Mouse (Mus musculus) kidney, embryonic 15.5 days (tissue): ENCODE results near the gene Soat1. TPM values are rescaled to one million over a fixed set of nuclear protein-coding genes. Genes with fewer than 3 reads are reported as not detected.
"Not testable (repeated sequence)": the region's sequence is repeated elsewhere in the genome, so short reads cannot be mapped to it uniquely, and the experiment has no call there.

Source experiments
- ATAC-seq: fragments of 200-750 bp; cut with Nextera tagmentation; replicated peaks from 2 replicates; pipeline ENCODE4 v1.8.0; 2017; ENCODE audit warnings: moderate TSS enrichment; ENCODE audit not compliant: low FRiP score
- H3K27ac ChIP-seq: fragments of 300-500 bp; sonication (generic); 2 replicates; pipeline ENCODE4 v1.5.1; 2015; ENCODE audit warnings: mild to moderate bottlenecking, inconsistent platforms
- H3K27me3 ChIP-seq: fragments of 300-500 bp; sonication (generic); 2 replicates; pipeline ENCODE4 v1.6.1; 2015; ENCODE audit warnings: inconsistent platforms
- H3K36me3 ChIP-seq: fragments of 300-500 bp; sonication (generic); 2 replicates; pipeline ENCODE4 v1.6.1; 2015; ENCODE audit warnings: inconsistent platforms
- H3K4me1 ChIP-seq: fragments of 300-500 bp; sonication (generic); 2 replicates; pipeline ENCODE4 v1.6.1; 2015; ENCODE audit warnings: inconsistent platforms
- H3K4me2 ChIP-seq: fragments of 300-500 bp; sonication (generic); 2 replicates; pipeline ENCODE4 v1.6.1; 2015; ENCODE audit warnings: moderate library complexity, mild to moderate bottlenecking, inconsistent platforms
- H3K4me3 ChIP-seq: fragments of 300-500 bp; sonication (generic); replicated peaks from 2 replicates; pipeline ENCODE4 v1.5.1; 2015; ENCODE audit warnings: mild to moderate bottlenecking, inconsistent platforms
- H3K9ac ChIP-seq: fragments of 300-500 bp; sonication (generic); 2 replicates; pipeline ENCODE4 v1.6.1; 2015; ENCODE audit warnings: mild to moderate bottlenecking, inconsistent platforms
- H3K9me3 ChIP-seq: fragments of 300-500 bp; sonication (generic); replicated peaks from 2 replicates; pipeline ENCODE4 v1.6.1; 2016; ENCODE audit warnings: inconsistent platforms
- WGBS: fragments of 180-500 bp; shearing (Covaris S2); methylation state at CpG from one replicate; pipeline ENCODE4 v1.1.7; 2015; ENCODE audit warnings: mixed read lengths; 5-methylcytosine and 5-hydroxymethylcytosine counted together
- polyA plus RNA-seq: library from polyadenylated mRNA; unstranded; fragments of >200 nt; fragmentation: Nextera tagmentation; extraction: Ambion mirVana; gene quantifications from 2 replicates; pipeline ENCODE4 v1.2.1, GENCODE M21; 2015

Gene Soat1
- polyA plus RNA-seq, 1 experiment from 2014 or later: 40.2 TPM

GRCm38 (mm10) chr1:156420671-156421297, 53.3 kb downstream of the Soat1 start, which contains the start of gene Axdnd1:
TSS of gene Axdnd1 (minus strand) at chr1:156421159.
- Histone ChIP-seq H3K4me3 (peak within 1 kb of the TSS; percentile 69), H3K9ac (peak within 1 kb of the TSS; percentile 49)

DNA sequence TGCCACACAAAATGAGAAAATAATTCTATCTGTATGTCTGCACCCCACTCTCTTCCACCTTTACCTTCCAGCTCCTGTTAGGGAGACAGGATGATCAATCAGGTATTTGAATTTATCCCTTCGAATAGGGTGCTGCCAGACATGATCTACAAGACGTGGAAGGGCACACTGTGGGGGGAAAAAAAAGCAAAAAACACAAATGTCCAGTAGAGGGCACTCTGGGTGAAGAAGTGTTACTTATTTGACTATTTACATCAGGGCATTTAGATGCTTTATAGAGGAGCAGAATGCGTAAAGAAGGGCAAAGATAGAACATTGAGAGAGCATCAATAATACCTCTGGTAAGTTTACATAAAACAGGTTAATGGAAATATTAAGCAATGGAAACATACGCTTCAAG, 56.0 kb downstream of the Soat1 start:
- no peaks in the 10 kb centered on the region for H3K27me3 ChIP-seq
- no peak overlapping the region for H3K4me3 ChIP-seq
- H3K4me1 ChIP-seq: peaks cover 3% of the 10 kb centered on the region; the same call in 1 of the 2 replicates
- no peak overlapping the region for H3K27ac ChIP-seq
- H3K36me3 ChIP-seq: no peaks in the 10 kb centered on the region
- H3K9ac ChIP-seq: no peak overlapping the region
- ATAC-seq: no peak
- WGBS: 66% methylated on average over 4 of the region's 4 CpGs
- no peak overlapping the region for H3K4me2 ChIP-seq
- no peaks in the 10 kb centered on the region for H3K9me3 ChIP-seq

More at GRCm38 (mm10) chr1:156420671-156421297, 53.3 kb downstream of the Soat1 start, which contains the start of gene Axdnd1:
- Histone ChIP-seq H3K27ac (peak within 1 kb of the TSS; percentile 76), H3K4me1 (peaks cover 3% of the 10 kb centered on the region; the same call in 1 of the 2 replicates), H3K27me3 (no peaks in the 10 kb centered on the region), H3K36me3 (0 out of 2 replicates have a peak, but pooled peaks cover 4% of the 10 kb centered on the region), H3K4me2 (peak within 1 kb of the TSS; percentile 77), H3K9me3 (no peaks in the 10 kb centered on the region)
- WGBS: under 1% methylated on average over 44 of the region's 44 CpGs
- peak; percentile 95 for ATAC-seq

DNA sequence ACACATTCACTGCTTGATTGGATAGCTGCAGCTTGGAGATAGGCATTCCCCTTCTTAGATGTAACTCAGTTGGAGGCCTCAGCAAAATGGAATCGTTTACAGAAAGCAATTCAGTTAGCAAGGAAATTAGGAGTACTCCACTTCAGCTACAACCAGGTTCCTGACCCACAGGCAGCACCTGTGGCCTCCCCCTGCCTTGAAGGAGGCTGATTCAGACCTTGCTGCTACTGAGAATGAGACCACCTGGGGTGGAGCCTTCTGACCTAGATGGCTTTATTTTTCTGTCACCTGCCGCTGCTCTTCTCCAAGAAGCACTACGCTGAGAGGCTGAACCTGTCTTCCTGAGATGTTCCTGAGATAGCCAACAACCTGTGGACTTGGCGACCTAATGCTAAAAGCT, 65.6 kb downstream of the Soat1 start:
- Histone ChIP-seq H3K4me1 (peaks cover 3% of the 10 kb centered on the region; the same call in 1 of the 2 replicates), H3K27me3 (no peaks in the 10 kb centered on the region), H3K4me3 (no peak overlapping the region), H3K36me3 (no peaks in the 10 kb centered on the region), H3K9ac (no peak overlapping the region), H3K9me3 (no peaks in the 10 kb centered on the region), H3K4me2 (no peak overlapping the region), H3K27ac (0 out of 2 replicates have a peak overlapping the region, but pooled peaks have one; percentile 18)
- 65% methylated on average over 4 of the region's 4 CpGs for WGBS
- ATAC-seq: no peak

DNA sequence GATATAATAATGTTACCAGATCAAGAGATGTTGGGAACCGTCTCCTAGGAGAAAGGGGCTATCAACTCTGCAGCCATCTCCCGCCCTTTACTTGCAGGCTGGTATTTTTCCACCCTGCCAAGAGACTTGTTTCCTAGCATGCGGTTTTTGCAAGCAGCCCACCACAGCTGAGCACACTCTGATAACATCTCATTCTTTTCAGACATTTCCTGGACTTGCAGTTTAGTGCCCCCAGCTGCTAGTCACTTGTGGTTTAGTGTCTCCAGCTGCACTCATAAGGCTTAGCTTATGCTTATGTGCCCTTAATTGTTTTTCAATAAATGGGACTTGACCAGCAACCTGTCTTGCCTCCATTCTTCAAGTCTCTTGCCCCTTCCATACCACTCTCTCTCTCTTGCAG, 66.1 kb downstream of the Soat1 start:
- H3K9ac ChIP-seq: no peak overlapping the region
- H3K36me3 ChIP-seq: no peaks in the 10 kb centered on the region
- 56% methylated on average over 3 of the region's 3 CpGs for WGBS
- H3K27ac ChIP-seq: 0 out of 2 replicates have a peak overlapping the region, but pooled peaks have one; percentile 18
- H3K4me3 ChIP-seq: no peak overlapping the region
- ATAC-seq: no peak
- peaks cover 3% of the 10 kb centered on the region; the same call in 1 of the 2 replicates for H3K4me1 ChIP-seq
- no peaks in the 10 kb centered on the region for H3K9me3 ChIP-seq
- no peak overlapping the region for H3K4me2 ChIP-seq
- no peaks in the 10 kb centered on the region for H3K27me3 ChIP-seq

DNA sequence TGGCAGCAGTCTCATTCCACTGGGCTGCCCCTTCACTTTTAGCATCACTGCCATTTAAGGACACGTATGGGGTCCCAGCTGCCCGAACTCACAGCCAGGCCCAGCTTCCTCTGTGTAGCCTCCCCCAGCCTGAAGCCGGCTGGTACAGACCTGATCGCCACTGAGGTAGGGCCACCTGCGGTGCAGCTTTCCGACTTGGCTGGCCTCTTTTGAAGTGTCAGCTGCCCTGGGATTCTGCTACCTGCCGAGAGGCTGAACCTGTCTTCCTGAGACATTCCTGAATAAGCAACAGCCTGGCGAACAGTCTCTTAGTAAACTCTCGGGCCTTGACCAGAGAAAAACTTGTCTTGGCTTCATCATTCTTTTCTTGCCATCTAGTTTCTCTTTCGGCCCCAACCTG, 70.9 kb downstream of the Soat1 start:
- no peaks in the 10 kb centered on the region for H3K36me3 ChIP-seq
- H3K9me3 ChIP-seq: no peaks in the 10 kb centered on the region
- peaks cover 2% of the 10 kb centered on the region; the same call in 1 of the 2 replicates for H3K4me1 ChIP-seq
- no peak overlapping the region for H3K27ac ChIP-seq
- WGBS: 53% methylated on average over 10 of the region's 10 CpGs
- no peak overlapping the region for H3K4me3 ChIP-seq
- no peaks in the 10 kb centered on the region for H3K27me3 ChIP-seq
- H3K4me2 ChIP-seq: no peak overlapping the region
- no peak for ATAC-seq
- H3K9ac ChIP-seq: no peak overlapping the region

GRCm38 (mm10) chr1:156402491-156402890, 71.6 kb downstream of the Soat1 start:
- Histone ChIP-seq H3K4me2 (no peak overlapping the region), H3K4me3 (no peak overlapping the region), H3K27ac (no peak overlapping the region), H3K27me3 (no peaks in the 10 kb centered on the region), H3K9ac (no peak overlapping the region), H3K9me3 (no peaks in the 10 kb centered on the region), H3K4me1 (no peaks in the 10 kb centered on the region), H3K36me3 (no peaks in the 10 kb centered on the region)
- 47% methylated on average over 2 of the region's 2 CpGs for WGBS
- no peak for ATAC-seq

GRCm38 (mm10) chr1:156400159-156400558, 74.0 kb downstream of the Soat1 start:
- 84% methylated on average over 3 of the region's 3 CpGs for WGBS
- H3K4me3 ChIP-seq, H3K4me2 ChIP-seq, H3K27ac ChIP-seq, H3K4me1 ChIP-seq, H3K36me3 ChIP-seq, H3K27me3 ChIP-seq, H3K9ac ChIP-seq, ATAC-seq, H3K9me3 ChIP-seq: not testable (repeated sequence)

- no peaks in the 10 kb centered on the region for H3K9me3 ChIP-seq
- WGBS: 83% methylated on average over 4 of the region's 4 CpGs
- no peaks in the 10 kb centered on the region for H3K4me1 ChIP-seq
- H3K4me2 ChIP-seq: no peak overlapping the region
- no peak for ATAC-seq
- no peak overlapping the region for H3K27ac ChIP-seq
- no peak overlapping the region for H3K4me3 ChIP-seq
- no peak overlapping the region for H3K9ac ChIP-seq
- no peaks in the 10 kb centered on the region for H3K36me3 ChIP-seq
- no peaks in the 10 kb centered on the region for H3K27me3 ChIP-seq
These were observed 81.0 kb downstream of the Soat1 start for GRCm38 (mm10) chr1:156393148-156393547.

DNA sequence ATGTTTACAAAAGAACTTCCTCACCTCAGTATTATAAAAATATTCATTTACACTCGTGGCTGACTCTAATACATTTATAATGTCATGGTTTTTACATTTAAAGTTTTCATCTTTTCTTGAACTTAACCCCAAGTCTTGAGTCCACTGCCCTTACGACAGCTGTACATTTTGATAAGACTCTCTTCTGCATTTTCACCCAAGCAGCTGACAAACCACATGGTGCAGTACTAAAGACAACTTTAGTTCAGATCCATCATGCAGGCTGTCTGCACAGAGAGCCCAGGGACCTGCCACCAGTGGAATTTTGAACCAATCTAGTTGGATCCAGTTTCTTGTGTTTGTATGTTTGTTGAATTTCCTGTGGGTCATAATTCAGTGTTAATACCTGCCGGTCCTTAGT, 87.3 kb downstream of the Soat1 start:
- H3K4me2 ChIP-seq: no peak overlapping the region
- no peaks in the 10 kb centered on the region for H3K36me3 ChIP-seq
- H3K27ac ChIP-seq: no peak overlapping the region
- H3K4me1 ChIP-seq: no peaks in the 10 kb centered on the region
- no peak for ATAC-seq
- no peak overlapping the region for H3K9ac ChIP-seq
- no peak overlapping the region for H3K4me3 ChIP-seq
- H3K27me3 ChIP-seq: no peaks in the 10 kb centered on the region
- no peaks in the 10 kb centered on the region for H3K9me3 ChIP-seq
- 70% methylated on average over 3 of the region's 3 CpGs for WGBS

DNA sequence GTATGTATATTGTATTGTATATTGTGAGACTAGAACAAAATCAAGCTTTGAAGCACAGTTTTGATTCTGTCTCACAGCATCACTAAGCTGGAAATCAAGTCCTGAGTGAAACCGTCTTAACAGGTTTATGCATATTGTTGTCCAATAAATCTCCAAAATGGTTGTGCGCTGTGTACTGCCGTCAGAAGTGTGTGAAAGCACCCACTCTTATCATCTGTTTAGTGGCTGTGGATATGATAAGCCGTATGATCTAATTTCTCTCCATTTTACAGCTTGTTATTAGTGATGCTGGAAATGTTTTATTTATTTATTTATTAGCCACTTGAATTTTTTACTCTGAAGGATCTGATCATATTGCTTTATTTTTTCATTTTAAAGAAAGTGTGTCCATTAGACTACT, 87.9 kb downstream of the Soat1 start:
- ATAC-seq: no peak
- 85% methylated on average over 4 of the region's 4 CpGs for WGBS
- Histone ChIP-seq H3K4me2 (no peak overlapping the region), H3K9ac (no peak overlapping the region), H3K9me3 (no peaks in the 10 kb centered on the region), H3K4me1 (no peaks in the 10 kb centered on the region), H3K27ac (no peak overlapping the region), H3K36me3 (no peaks in the 10 kb centered on the region), H3K27me3 (no peaks in the 10 kb centered on the region), H3K4me3 (no peak overlapping the region)

- H3K4me1 ChIP-seq: no peaks in the 10 kb centered on the region
- ATAC-seq: no peak
- H3K9ac ChIP-seq: no peak overlapping the region
- no peak overlapping the region for H3K4me2 ChIP-seq
- no peak overlapping the region for H3K4me3 ChIP-seq
- no peaks in the 10 kb centered on the region for H3K36me3 ChIP-seq
- 92% methylated on average over 3 of the region's 3 CpGs for WGBS
- H3K9me3 ChIP-seq: no peaks in the 10 kb centered on the region
- no peaks in the 10 kb centered on the region for H3K27me3 ChIP-seq
- no peak overlapping the region for H3K27ac ChIP-seq
These were observed 92.9 kb downstream of the Soat1 start for GRCm38 (mm10) chr1:156381217-156381616.
